Mouse (Mus musculus) fat pad, adult 2 months (tissue): ENCODE results near the gene Adamts9.
A peak's percentile ranks its signal among the peaks of the same experiment; 100 is the strongest.

Experiments
- DNase-seq: peaks from one replicate; pipeline ENCODE4 v3.0.0-alpha.2; 2011; ENCODE audit warnings: low read depth, low spot score; ENCODE audit errors: extremely low read depth

Adamts9 gene

GRCm38 (mm10) chr6:92928261-92928660 is 15.0 kb downstream of the Adamts9 start:
- DNase-seq = no peak

GRCm38 (mm10) chr6:92924536-92924935 is 18.8 kb downstream of the Adamts9 start:
- peak; percentile 21 for DNase-seq

GRCm38 (mm10) chr6:92921843-92922242 is 21.4 kb downstream of the Adamts9 start:
- no peak for DNase-seq

- no peak for DNase-seq
These were observed 22.2 kb downstream of the Adamts9 start for GRCm38 (mm10) chr6:92920938-92921689.

GRCm38 (mm10) chr6:92910611-92911010 is 32.7 kb downstream of the Adamts9 start:
- DNase-seq = no peak

GRCm38 (mm10) chr6:92909361-92909760 is 33.9 kb downstream of the Adamts9 start:
- no peak for DNase-seq

- no peak for DNase-seq
These were observed 37.4 kb downstream of the Adamts9 start for GRCm38 (mm10) chr6:92905922-92906321.

GRCm38 (mm10) chr6:92904491-92904890 is 38.8 kb downstream of the Adamts9 start:
- no peak for DNase-seq

GRCm38 (mm10) chr6:92904037-92904436 is 39.3 kb downstream of the Adamts9 start:
- DNase-seq = no peak

GRCm38 (mm10) chr6:92891535-92891934 is 51.8 kb downstream of the Adamts9 start:
- DNase-seq = no peak

GRCm38 (mm10) chr6:92883131-92883900 is 60.0 kb downstream of the Adamts9 start:
- DNase-seq = no peak

- no peak for DNase-seq
These were observed 60.8 kb downstream of the Adamts9 start for GRCm38 (mm10) chr6:92882446-92882845.

- DNase-seq = no peak
These were observed 63.5 kb downstream of the Adamts9 start for GRCm38 (mm10) chr6:92879700-92880265.

GRCm38 (mm10) chr6:92878771-92879170 is 64.5 kb downstream of the Adamts9 start:
- DNase-seq = no peak

- no peak for DNase-seq
These were observed 66.1 kb downstream of the Adamts9 start for GRCm38 (mm10) chr6:92877236-92877635.

GRCm38 (mm10) chr6:92876121-92876520 is 67.2 kb downstream of the Adamts9 start:
- no peak for DNase-seq

GRCm38 (mm10) chr6:92875340-92875739 is 68.0 kb downstream of the Adamts9 start:
- DNase-seq = no peak

- no peak for DNase-seq
These were observed 68.4 kb downstream of the Adamts9 start for GRCm38 (mm10) chr6:92874854-92875253.

- no peak for DNase-seq
These were observed 70.5 kb downstream of the Adamts9 start for GRCm38 (mm10) chr6:92872766-92873165.

- no peak for DNase-seq
These were observed 71.5 kb downstream of the Adamts9 start for GRCm38 (mm10) chr6:92871813-92872212.

- DNase-seq = no peak
These were observed 73.6 kb downstream of the Adamts9 start for GRCm38 (mm10) chr6:92869582-92870219.
